Mouse (Mus musculus) limb, embryonic 15.5 days (tissue): ENCODE measurements around the gene Utp14b. TPM values are rescaled to one million over a fixed set of nuclear protein-coding genes. Genes with fewer than 3 reads are reported as not detected.
A peak's percentile ranks its signal among the peaks of the same experiment; 100 is the strongest.

Experiments used
- ATAC-seq: fragments of 200-750 bp; cut with Nextera tagmentation; 2 replicates; pipeline ENCODE4 v1.8.0; 2017; ENCODE audit warnings: low read depth, moderate TSS enrichment; ENCODE audit not compliant: insufficient number of reproducible peaks, low FRiP score, low TSS enrichment
- H3K27ac ChIP-seq: fragments of 300-500 bp; sonication (generic); 2 replicates; pipeline ENCODE4 v1.5.1; 2015; ENCODE audit warnings: moderate library complexity, mild to moderate bottlenecking, inconsistent platforms
- H3K27me3 ChIP-seq: fragments of 300-500 bp; sonication (generic); 2 replicates; pipeline ENCODE4 v1.6.1; 2015; ENCODE audit warnings: inconsistent platforms
- H3K36me3 ChIP-seq: fragments of 300-500 bp; sonication (generic); 2 replicates; pipeline ENCODE4 v1.6.1; 2015; ENCODE audit warnings: inconsistent platforms
- H3K4me1 ChIP-seq: fragments of 300-500 bp; sonication (generic); 2 replicates; pipeline ENCODE4 v1.6.1; 2015; ENCODE audit warnings: inconsistent platforms
- H3K4me2 ChIP-seq: fragments of 300-500 bp; sonication (generic); 2 replicates; pipeline ENCODE4 v1.6.1; 2015; ENCODE audit warnings: mild to moderate bottlenecking, inconsistent platforms
- H3K4me3 ChIP-seq: fragments of 300-500 bp; sonication (generic); 2 replicates; pipeline ENCODE4 v1.5.1; 2015; ENCODE audit warnings: mild to moderate bottlenecking, inconsistent platforms
- H3K9ac ChIP-seq: fragments of 300-500 bp; sonication (generic); 2 replicates; pipeline ENCODE4 v1.6.1; 2015; ENCODE audit warnings: inconsistent platforms
- H3K9me3 ChIP-seq: fragments of 300-500 bp; sonication (generic); 2 replicates; pipeline ENCODE4 v1.6.1; 2016; ENCODE audit warnings: inconsistent platforms
- WGBS: fragments of 180-500 bp; shearing (Covaris S2); methylation state at CpG from one replicate; pipeline ENCODE4 v1.1.7; 2015; 5-methylcytosine and 5-hydroxymethylcytosine counted together
- polyA plus RNA-seq: library from polyadenylated mRNA; unstranded; fragments of >200 nt; fragmentation: Nextera tagmentation; extraction: Ambion mirVana; gene quantifications from 2 replicates; pipeline ENCODE4 v1.2.1, GENCODE M21; 2015

Gene Utp14b
- polyA plus RNA-seq, result 2.7 and 3.6 TPM in 2 replicates

- ATAC-seq, result peak; percentile 99
Observed at GRCm38 (mm10) chr1:78657671-78658440, at the start of gene Utp14b, which contains the start of gene Acsl3. TSS of gene Utp14b (plus strand) at chr1:78658038. TSS of gene Acsl3 (plus strand) at chr1:78657825.

DNA sequence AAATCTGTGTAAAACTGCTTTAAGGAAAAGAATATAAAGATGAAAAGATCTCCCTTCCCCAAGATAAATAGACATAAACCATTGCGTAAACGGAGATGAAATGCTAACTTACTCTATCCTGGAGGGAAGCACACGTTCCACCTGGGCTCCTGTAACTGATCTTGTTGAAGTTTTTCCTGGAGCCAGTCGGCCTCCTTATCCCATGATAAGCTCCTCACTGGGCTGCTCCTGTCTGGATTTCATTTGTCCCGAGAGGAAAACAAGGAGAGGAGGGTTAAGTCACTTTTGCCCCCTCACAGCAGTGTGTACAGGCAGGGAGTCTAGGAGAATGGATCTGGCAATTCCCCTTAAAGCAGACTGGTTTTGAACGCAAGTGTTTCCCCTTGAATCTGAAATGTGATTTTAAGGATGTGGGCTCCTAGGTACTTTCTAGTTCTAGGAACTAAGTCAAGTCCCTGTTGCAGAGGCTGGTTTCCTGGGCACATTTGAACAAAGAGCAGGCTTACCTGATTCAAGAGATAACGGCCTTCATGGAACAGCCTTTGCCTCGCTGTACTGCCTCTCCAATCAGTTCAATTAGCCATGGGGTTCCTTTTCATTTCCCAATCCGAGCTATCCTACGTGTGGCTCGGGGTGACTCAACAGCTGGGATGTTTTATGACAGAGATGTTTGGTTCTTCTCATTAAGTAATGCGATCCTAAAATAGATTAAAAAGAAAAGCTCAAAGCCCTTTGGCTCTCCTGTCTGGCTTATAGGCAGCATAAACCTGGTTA is 48.5 kb upstream of the Utp14b start:
- WGBS, result 18% methylated on average over 12 of the region's 12 CpGs
- Histone ChIP-seq H3K27ac (no peak overlapping the region), H3K36me3 (no peaks in the 10 kb centered on the region), H3K4me2 (no peak overlapping the region), H3K4me1 (peaks cover 5% of the 10 kb centered on the region; the same call in 1 of the 2 replicates), H3K9me3 (no peaks in the 10 kb centered on the region), H3K4me3 (no peak overlapping the region), H3K9ac (no peak overlapping the region), H3K27me3 (no peaks in the 10 kb centered on the region)
- no peak for ATAC-seq

More at GRCm38 (mm10) chr1:78657671-78658440, at the start of gene Utp14b, which contains the start of gene Acsl3:
- H3K27me3 ChIP-seq, result no peaks in the 10 kb centered on the region
- H3K36me3 ChIP-seq, result no peaks in the 10 kb centered on the region
- no peaks in the 10 kb centered on the region for H3K9me3 ChIP-seq
- peak within 1 kb of the TSS; percentile 67 for H3K4me2 ChIP-seq
- peaks cover 25% of the 10 kb centered on the region for H3K4me1 ChIP-seq
- peak within 1 kb of the TSS; percentile 91 for H3K4me3 ChIP-seq
- peak within 1 kb of the TSS; percentile 97 for H3K27ac ChIP-seq
- under 1% methylated on average over 101 of the region's 104 CpGs for WGBS
- H3K9ac ChIP-seq, result peak within 1 kb of the TSS; percentile 87

DNA sequence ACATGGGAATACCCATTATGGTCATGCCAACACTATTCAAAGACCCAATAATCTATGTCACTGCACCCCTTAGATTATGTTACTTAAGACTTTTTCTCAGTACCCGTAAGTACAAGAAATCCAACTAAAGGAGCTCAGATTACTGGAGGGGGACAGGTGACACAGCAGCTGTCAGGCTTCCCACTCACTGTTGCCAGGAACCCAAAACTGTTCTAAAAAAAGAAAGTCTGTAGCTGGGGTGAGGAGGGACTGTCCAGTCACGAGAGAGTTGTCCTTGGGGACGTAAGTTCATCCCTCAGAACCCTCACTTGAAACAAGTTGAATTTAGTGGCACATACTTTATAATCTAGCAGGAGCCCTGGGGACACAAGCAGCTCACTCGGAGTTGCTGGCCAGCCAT is 46.8 kb upstream of the Utp14b start:
- H3K4me2 ChIP-seq, result no peak overlapping the region
- no peak overlapping the region for H3K4me3 ChIP-seq
- no peak for ATAC-seq
- WGBS, result 46% methylated on average over 4 of the region's 4 CpGs
- no peak overlapping the region for H3K9ac ChIP-seq
- H3K27ac ChIP-seq, result no peak overlapping the region
- peaks cover 5% of the 10 kb centered on the region; the same call in 1 of the 2 replicates for H3K4me1 ChIP-seq
- H3K9me3 ChIP-seq, result no peaks in the 10 kb centered on the region
- no peaks in the 10 kb centered on the region for H3K27me3 ChIP-seq
- no peaks in the 10 kb centered on the region for H3K36me3 ChIP-seq

- Histone ChIP-seq H3K4me1 (peaks cover 5% of the 10 kb centered on the region; the same call in 1 of the 2 replicates), H3K4me2 (no peak overlapping the region), H3K9ac (no peak overlapping the region), H3K27me3 (no peaks in the 10 kb centered on the region), H3K9me3 (no peaks in the 10 kb centered on the region), H3K4me3 (no peak overlapping the region), H3K36me3 (no peaks in the 10 kb centered on the region), H3K27ac (no peak overlapping the region)
- ATAC-seq, result no peak
- 53% methylated on average over 1 of the region's 1 CpGs for WGBS
Observed at GRCm38 (mm10) chr1:78612959-78613358, 44.9 kb upstream of the Utp14b start.

DNA sequence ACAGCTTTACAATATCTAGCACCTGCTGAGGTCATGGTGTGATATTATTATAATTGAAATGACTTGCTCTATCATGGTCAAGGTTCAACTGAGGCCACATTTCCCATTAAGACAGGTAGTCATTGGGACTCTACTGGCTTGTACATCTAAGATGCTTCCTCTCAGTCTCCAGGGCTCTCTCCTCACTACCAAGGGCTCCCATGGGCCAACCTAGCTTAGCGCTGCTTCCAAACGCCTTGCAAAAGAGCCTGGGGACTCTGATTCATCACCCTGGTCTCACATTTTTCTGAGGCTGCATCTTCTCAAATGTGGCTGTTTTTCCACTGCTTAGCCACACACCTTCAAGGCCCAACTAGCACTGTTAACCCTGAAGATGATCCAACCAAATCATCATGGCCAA is 33.5 kb upstream of the Utp14b start:
- Histone ChIP-seq H3K36me3 (no peaks in the 10 kb centered on the region), H3K4me3 (no peak overlapping the region), H3K27me3 (no peaks in the 10 kb centered on the region), H3K9ac (no peak overlapping the region), H3K4me2 (no peak overlapping the region), H3K9me3 (no peaks in the 10 kb centered on the region), H3K27ac (no peak overlapping the region), H3K4me1 (no peaks in the 10 kb centered on the region)
- WGBS, result 85% methylated on average over 2 of the region's 2 CpGs
- ATAC-seq, result no peak

DNA sequence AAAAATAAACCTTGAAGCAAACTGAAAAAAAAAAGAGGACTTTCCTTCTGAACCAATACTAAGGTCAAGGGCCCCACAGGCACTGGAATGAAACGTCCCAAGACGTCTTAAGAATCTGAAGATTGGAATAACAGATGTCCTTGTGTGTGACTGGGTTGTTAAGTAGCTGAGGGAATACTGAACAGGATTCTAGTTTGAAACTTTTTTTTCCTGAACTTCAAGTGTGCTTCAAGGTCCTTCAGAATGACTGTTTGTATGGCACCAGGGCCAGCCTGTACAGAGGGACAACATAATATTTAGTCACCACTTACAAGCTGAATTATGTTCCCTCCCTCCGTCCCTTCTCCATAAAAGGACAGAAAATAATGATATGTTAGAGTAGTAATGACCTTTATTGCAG is 23.4 kb upstream of the Utp14b start:
- Histone ChIP-seq H3K9me3 (no peaks in the 10 kb centered on the region), H3K9ac (no peak overlapping the region), H3K4me2 (no peak overlapping the region), H3K27ac (no peak overlapping the region), H3K4me3 (no peak overlapping the region), H3K36me3 (no peaks in the 10 kb centered on the region), H3K27me3 (no peaks in the 10 kb centered on the region), H3K4me1 (no peaks in the 10 kb centered on the region)
- WGBS, result 57% methylated on average over 3 of the region's 3 CpGs
- ATAC-seq, result no peak

DNA sequence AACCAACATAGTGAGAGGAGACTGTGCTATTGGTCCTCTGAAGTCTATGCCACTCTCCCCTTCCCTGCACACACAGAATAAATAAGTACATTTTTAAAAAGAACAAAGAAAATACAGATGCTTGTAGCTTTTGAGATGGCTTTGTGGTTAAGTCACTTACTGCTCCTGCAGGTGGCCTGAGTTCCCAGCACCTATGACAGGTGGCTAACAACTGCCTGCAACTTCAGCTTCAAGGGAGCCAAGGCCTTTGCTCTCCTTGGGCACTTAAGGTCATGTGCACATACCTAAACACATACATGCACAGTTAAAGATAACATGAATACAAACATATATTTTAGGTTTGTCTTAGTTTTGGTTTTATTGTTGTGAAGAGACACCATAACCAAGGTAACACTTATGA is 17.0 kb upstream of the Utp14b start:
- Histone ChIP-seq H3K27me3 (no peaks in the 10 kb centered on the region), H3K4me2 (no peak overlapping the region)
- ATAC-seq, result no peak

GRCm38 (mm10) chr1:78641791-78642190 is 16.0 kb upstream of the Utp14b start:
- Histone ChIP-seq H3K36me3 (no peaks in the 10 kb centered on the region), H3K4me2 (no peak overlapping the region), H3K9me3 (no peaks in the 10 kb centered on the region), H3K4me1 (no peaks in the 10 kb centered on the region), H3K27me3 (no peaks in the 10 kb centered on the region), H3K27ac (no peak overlapping the region), H3K9ac (no peak overlapping the region), H3K4me3 (no peak overlapping the region)
- ATAC-seq, result no peak
- 96% methylated on average over 3 of the region's 3 CpGs for WGBS

More for the DNA sequence above, 17.0 kb upstream of the Utp14b start:
- Histone ChIP-seq H3K4me3 (no peak overlapping the region), H3K36me3 (no peaks in the 10 kb centered on the region), H3K4me1 (no peaks in the 10 kb centered on the region), H3K27ac (no peak overlapping the region), H3K9me3 (no peaks in the 10 kb centered on the region), H3K9ac (no peak overlapping the region)

DNA sequence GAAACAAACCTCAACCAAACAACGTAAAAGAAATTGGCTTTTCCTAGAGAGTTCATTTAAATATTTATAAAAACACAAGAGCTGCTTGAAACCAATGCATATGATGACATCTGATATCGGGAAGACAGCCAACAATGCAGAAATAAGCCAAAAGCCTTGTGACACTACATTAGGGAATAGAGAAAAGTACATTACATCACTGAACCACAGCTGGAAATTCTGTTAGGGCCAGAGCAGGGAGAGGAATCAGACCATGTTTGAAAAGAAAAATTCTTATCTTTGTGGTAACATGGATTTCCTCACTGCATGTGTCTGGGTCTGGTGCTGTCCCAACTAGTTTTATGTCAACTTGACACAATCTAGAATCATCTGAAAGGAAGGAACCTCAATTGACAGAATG is 15.6 kb upstream of the Utp14b start:
- no peak overlapping the region for H3K9ac ChIP-seq
- no peaks in the 10 kb centered on the region for H3K4me1 ChIP-seq
- 70% methylated on average over 2 of the region's 2 CpGs for WGBS
- H3K36me3 ChIP-seq, result no peaks in the 10 kb centered on the region
- no peak overlapping the region for H3K27ac ChIP-seq
- no peak overlapping the region for H3K4me2 ChIP-seq
- no peak overlapping the region for H3K4me3 ChIP-seq
- no peaks in the 10 kb centered on the region for H3K27me3 ChIP-seq
- no peaks in the 10 kb centered on the region for H3K9me3 ChIP-seq
- ATAC-seq, result no peak

DNA sequence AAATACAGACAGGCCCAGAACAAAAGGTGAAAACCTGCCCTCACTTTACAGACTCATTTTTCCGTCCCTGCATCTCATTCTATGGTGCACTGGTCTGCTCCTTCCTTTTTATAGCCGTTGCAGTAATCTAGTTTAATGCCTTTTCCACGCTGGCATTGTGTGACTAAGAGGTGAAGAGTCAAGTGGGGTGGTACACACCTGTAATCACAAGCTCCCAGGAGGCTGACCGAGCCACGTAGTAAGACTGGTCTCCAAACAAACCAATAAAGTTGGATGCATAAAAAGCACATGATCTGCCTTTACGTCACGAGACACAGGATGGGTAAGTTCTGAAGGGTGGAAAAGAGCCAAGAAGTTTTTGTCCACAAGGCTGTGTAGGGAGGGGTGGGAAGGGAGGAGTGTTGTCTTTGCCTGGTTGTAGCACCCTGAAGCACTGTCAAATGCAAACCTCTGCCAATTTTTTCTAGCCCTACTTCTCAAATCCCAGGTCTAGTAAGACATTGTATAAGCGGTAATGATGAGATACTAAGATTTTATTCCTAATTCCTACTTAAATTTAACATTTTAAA is 10.4 kb upstream of the Utp14b start:
- Histone ChIP-seq H3K36me3 (no peaks in the 10 kb centered on the region), H3K4me1 (0 out of 2 replicates have a peak, but pooled peaks cover 6% of the 10 kb centered on the region), H3K4me2 (no peak overlapping the region), H3K27me3 (no peaks in the 10 kb centered on the region), H3K9ac (no peak overlapping the region), H3K27ac (no peak overlapping the region; the same call in 1 of the 2 replicates), H3K9me3 (no peaks in the 10 kb centered on the region), H3K4me3 (no peak overlapping the region)
- no peak for ATAC-seq
- 30% methylated on average over 8 of the region's 8 CpGs for whole genome bisulfite sequencing

GRCm38 (mm10) chr1:78649269-78650061 is 8.4 kb upstream of the Utp14b start:
- no peak for ATAC-seq

More at GRCm38 (mm10) chr1:78649269-78650061, 8.4 kb upstream of the Utp14b start:
- no peaks in the 10 kb centered on the region for H3K36me3 ChIP-seq
- H3K4me3 ChIP-seq, result no peak overlapping the region
- H3K4me1 ChIP-seq, result 0 out of 2 replicates have a peak, but pooled peaks cover 6% of the 10 kb centered on the region
- no peaks in the 10 kb centered on the region for H3K9me3 ChIP-seq
- no peak overlapping the region for H3K9ac ChIP-seq
- WGBS, result 41% methylated on average over 6 of the region's 6 CpGs
- H3K27ac ChIP-seq, result no peak overlapping the region
- H3K27me3 ChIP-seq, result no peaks in the 10 kb centered on the region
- H3K4me2 ChIP-seq, result no peak overlapping the region
